Mouse (Mus musculus): ENCODE results near the gene Otulin. TPM values are rescaled to one million over a fixed set of nuclear protein-coding genes. Genes with fewer than 3 reads are reported as not detected.

The Otulin gene
- total and polyA plus RNA-seq, 3 experiments = 65.5 to 70.6 TPM; not detected in 1

- H3K4me3 ChIP-seq (ENCODE audit: control insufficient read depth in 1 of 2, insufficient read depth in 1 of 2, low read depth in 2 of 2, low read length in 2 of 2) = no peak overlapping the region
These were observed 52.3 kb downstream of the Otulin start for GRCm38 (mm10) chr15:27577915-27578780.

GRCm38 (mm10) chr15:27576886-27577285, 53.6 kb downstream of the Otulin start:
- Histone ChIP-seq H3K9me3 (replicated peaks; ENCODE audit: insufficient read depth, low read length) (no peaks in the 10 kb centered on the region), H3K79me2 (ENCODE audit: control insufficient read depth, insufficient read depth, low read length, poor library complexity) (no peaks in the 10 kb centered on the region), H3K9ac (ENCODE audit: control insufficient read depth, low read depth, low read length, poor library complexity, severe bottlenecking) (no peak overlapping the region), H3K4me1 (ENCODE audit: control insufficient read depth in 1 of 2, insufficient read depth in 2 of 2, low read length in 2 of 2) (no peaks in the 10 kb centered on the region), H3K36me3 (ENCODE audit: control insufficient read depth in 1 of 2, insufficient read depth in 2 of 2, low read length in 2 of 2) (no peaks in the 10 kb centered on the region), H3K27ac (ENCODE audit: control insufficient read depth, low read depth, low read length) (no peak overlapping the region), H3K27me3 (ENCODE audit: control insufficient read depth in 1 of 2, insufficient read depth in 2 of 2, low read length in 2 of 2) (no peaks in the 10 kb centered on the region), H3K4me3 (ENCODE audit: control insufficient read depth in 1 of 2, insufficient read depth in 1 of 2, low read depth in 2 of 2, low read length in 2 of 2) (no peak overlapping the region)
- TF ChIP-seq POLR2AphosphoS2 (IDR thresholded peaks at IDR 0.05; ENCODE audit: low read length) = no peak
- TF ChIP-seq POLR2AphosphoS5 (IDR thresholded peaks at IDR 0.05; ENCODE audit: borderline replicate concordance, low read depth, low read length) = no peak
- TF ChIP-seq SIN3A (IDR thresholded peaks at IDR 0.05; ENCODE audit: low read length) = no peak
- no peak for TF ChIP-seq ETS1 (IDR thresholded peaks at IDR 0.05; ENCODE audit: low read depth, low read length)
- TF ChIP-seq MEF2A (IDR thresholded peaks at IDR 0.05; ENCODE audit: extremely low read depth, insufficient replicate concordance, low read depth, low read length, poor library complexity, severe bottlenecking) = no peak
- no peak for TF ChIP-seq TAL1 (IDR thresholded peaks at IDR 0.05; ENCODE audit: low read length)
- no peak for TF ChIP-seq RCOR1 (IDR thresholded peaks at IDR 0.05; ENCODE audit: low read depth, low read length)
- no peak for TF ChIP-seq HCFC1 (IDR thresholded peaks at IDR 0.05; ENCODE audit: low read depth, low read length)
- no peak for TF ChIP-seq MAX (IDR thresholded peaks at IDR 0.05; ENCODE audit: low read length)
- no peak for TF ChIP-seq NELFE (IDR thresholded peaks at IDR 0.05; ENCODE audit: low read depth, low read length)
- no peak for TF ChIP-seq ZMIZ1 (IDR thresholded peaks at IDR 0.05; ENCODE audit: low read depth, low read length)
- TF ChIP-seq USF1 (IDR thresholded peaks at IDR 0.05; ENCODE audit: low read depth, low read length) = no peak
- no peak for TF ChIP-seq GABPA (IDR thresholded peaks at IDR 0.05; ENCODE audit: low read depth, low read length)
- no peak for TF ChIP-seq KAT2A (conservative IDR thresholded peaks at IDR 0.05; ENCODE audit: low read depth, low read length)
- TF ChIP-seq RAD21 (IDR thresholded peaks at IDR 0.05; ENCODE audit: low read depth, low read length) = no peak
- TF ChIP-seq MYC (IDR thresholded peaks at IDR 0.05; ENCODE audit: low read depth, low read length) = no peak
- TF ChIP-seq ZNF384 (IDR thresholded peaks at IDR 0.05; ENCODE audit: low read depth, low read length) = no peak
- TF ChIP-seq ELF1 (IDR thresholded peaks at IDR 0.05; ENCODE audit: low read depth, low read length) = no peak
- no peak for TF ChIP-seq MXI1 (IDR thresholded peaks at IDR 0.05; ENCODE audit: low read depth, low read length)
- DNase-seq (ENCODE audit: low read depth, low spot score) = no peak

More at GRCm38 (mm10) chr15:27577915-27578780, 52.3 kb downstream of the Otulin start:
- Histone ChIP-seq H3K27me3 (ENCODE audit: control insufficient read depth in 1 of 2, insufficient read depth in 2 of 2, low read length in 2 of 2) (no peaks in the 10 kb centered on the region), H3K9ac (ENCODE audit: control insufficient read depth, low read depth, low read length, poor library complexity, severe bottlenecking) (no peak overlapping the region), H3K79me2 (ENCODE audit: control insufficient read depth, insufficient read depth, low read length, poor library complexity) (no peaks in the 10 kb centered on the region), H3K36me3 (ENCODE audit: control insufficient read depth in 1 of 2, insufficient read depth in 2 of 2, low read length in 2 of 2) (no peaks in the 10 kb centered on the region), H3K27ac (ENCODE audit: control insufficient read depth, low read depth, low read length) (no peak overlapping the region), H3K4me1 (ENCODE audit: control insufficient read depth in 1 of 2, insufficient read depth in 2 of 2, low read length in 2 of 2) (no peaks in the 10 kb centered on the region), H3K9me3 (replicated peaks; ENCODE audit: insufficient read depth, low read length) (no peaks in the 10 kb centered on the region)
- no peak for TF ChIP-seq CHD2 (IDR thresholded peaks at IDR 0.05; ENCODE audit: low read length)
- no peak for TF ChIP-seq RCOR1 (IDR thresholded peaks at IDR 0.05; ENCODE audit: low read depth, low read length)
- no peak for TF ChIP-seq SMC3 (IDR thresholded peaks at IDR 0.05; ENCODE audit: low read depth, low read length)
- DNase-seq (ENCODE audit: low read depth, low spot score) = no peak

Data from MEL (cell line).